Mouse (Mus musculus) testis, adult 2 months (tissue): ENCODE measurements around the gene Mad1l1.

Experiments
- CTCF ChIP-seq: fragments of 200-500 bp; IDR thresholded peaks from 2 replicates; pipeline ENCODE4 v1.5.1; 2012; ENCODE audit warnings: low read depth, mild to moderate bottlenecking, inconsistent platforms, low read length, moderate library complexity; ENCODE audit not compliant: control insufficient read depth, insufficient read depth, insufficient replicate concordance
- POLR2A ChIP-seq: fragments of 200-500 bp; IDR thresholded peaks from 2 replicates; pipeline ENCODE4 v1.6.1; 2012; ENCODE audit warnings: low read depth, mild to moderate bottlenecking, inconsistent platforms, low read length, moderate library complexity; ENCODE audit not compliant: control insufficient read depth

- TF ChIP-seq CTCF (no peak), POLR2A (no peak)
Measured at GRCm38 (mm10) chr5:140267061-140267460, 54.3 kb downstream of the Mad1l1 start.
